Mouse (Mus musculus): ENCODE measurements around the gene Usp39. TPM values are rescaled to one million over a fixed set of nuclear protein-coding genes. Genes with fewer than 3 reads are reported as not detected.

Gene Usp39
- polyA plus RNA-seq, 1 experiment from 2014 or later, result 38.2 TPM

DNA sequence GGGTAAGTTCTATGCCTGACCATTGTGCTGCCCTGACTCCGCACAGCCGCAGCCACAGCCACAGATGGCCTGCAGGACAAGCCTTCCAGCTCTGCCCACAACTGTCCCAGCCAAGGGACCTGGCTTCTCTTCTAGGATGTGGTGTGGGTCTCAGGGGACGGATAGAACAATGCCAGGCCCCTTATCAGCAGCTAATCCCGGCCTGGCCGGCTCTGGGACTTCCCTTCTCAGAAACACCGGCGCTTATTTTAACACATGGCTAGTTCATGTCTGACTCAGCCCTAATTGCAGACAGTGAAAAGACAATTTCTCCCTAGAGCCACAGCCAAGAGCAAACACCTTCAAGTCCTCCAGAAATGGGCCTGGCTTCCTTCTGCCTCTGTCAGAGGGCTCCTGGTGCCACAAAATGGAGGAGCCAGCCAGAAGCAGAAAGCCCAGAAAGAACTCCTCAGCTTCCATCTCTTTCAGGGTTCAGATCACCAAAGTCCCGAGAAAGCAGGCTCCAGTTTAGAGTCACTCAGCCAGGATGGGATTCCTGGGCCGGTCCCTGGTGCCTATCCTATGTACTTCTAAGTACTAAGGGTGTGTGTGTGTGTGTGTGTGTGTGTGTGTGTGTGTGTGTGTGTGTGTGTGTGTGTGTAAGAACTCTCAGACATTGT lies 67.3 kb downstream of the Usp39 start:
- WGBS, result 75% methylated on average over 9 of the region's 9 CpGs
- H3K27ac ChIP-seq, result no peak overlapping the region
- no peaks in the 10 kb centered on the region for H3K36me3 ChIP-seq
- H3K4me2 ChIP-seq, result no peak overlapping the region
- no peaks in the 10 kb centered on the region for H3K9me3 ChIP-seq
- H3K4me1 ChIP-seq, result no peaks in the 10 kb centered on the region
- no peak; the same call in 1 of the 2 replicates for ATAC-seq (ENCODE audit: insufficient number of reproducible peaks, low FRiP score, low TSS enrichment, low read depth)
- H3K27me3 ChIP-seq, result no peaks in the 10 kb centered on the region
- H3K4me3 ChIP-seq, result no peak overlapping the region
- no peak overlapping the region for H3K9ac ChIP-seq

GRCm38 (mm10) chr6:72276972-72277441 lies 68.0 kb downstream of the Usp39 start:
- Histone ChIP-seq H3K4me2 (no peak overlapping the region), H3K9me3 (no peaks in the 10 kb centered on the region), H3K4me1 (no peaks in the 10 kb centered on the region), H3K27ac (no peak overlapping the region), H3K36me3 (no peaks in the 10 kb centered on the region), H3K4me3 (no peak overlapping the region), H3K27me3 (no peaks in the 10 kb centered on the region), H3K9ac (no peak overlapping the region)
- 80% methylated on average over 13 of the region's 13 CpGs for WGBS
- no peak for ATAC-seq (ENCODE audit: insufficient number of reproducible peaks, low FRiP score, low TSS enrichment, low read depth)

DNA sequence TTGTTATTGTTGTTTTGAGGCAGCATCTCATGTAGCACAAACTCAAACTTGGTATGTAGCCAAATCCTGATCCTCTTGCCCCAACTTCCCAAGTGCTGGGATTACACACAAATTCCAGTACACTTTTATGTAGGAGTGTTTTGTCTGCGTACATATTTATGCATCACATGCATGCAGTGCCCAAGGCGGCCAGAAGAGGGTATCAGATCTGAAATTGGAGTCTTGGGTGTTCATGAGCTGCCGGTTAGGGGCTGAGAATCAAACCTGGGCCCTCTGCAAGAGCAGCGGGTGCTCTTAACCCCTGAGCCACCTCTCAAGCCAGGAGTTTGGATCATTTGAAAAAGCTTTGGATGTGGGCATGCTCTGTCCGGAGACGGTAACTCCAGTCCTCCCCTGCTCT lies 68.8 kb downstream of the Usp39 start:
- H3K27ac ChIP-seq, result no peak overlapping the region
- no peak overlapping the region for H3K4me2 ChIP-seq
- no peak for ATAC-seq (ENCODE audit: insufficient number of reproducible peaks, low FRiP score, low TSS enrichment, low read depth)

GRCm38 (mm10) chr6:72275527-72275926 lies 69.5 kb downstream of the Usp39 start:
- H3K4me3 ChIP-seq, result no peak overlapping the region
- H3K27me3 ChIP-seq, result no peaks in the 10 kb centered on the region
- no peak overlapping the region for H3K27ac ChIP-seq
- H3K9ac ChIP-seq, result no peak overlapping the region
- no peak for ATAC-seq (ENCODE audit: insufficient number of reproducible peaks, low FRiP score, low TSS enrichment, low read depth)
- no peaks in the 10 kb centered on the region for H3K9me3 ChIP-seq
- no peak overlapping the region for H3K4me2 ChIP-seq
- no peaks in the 10 kb centered on the region for H3K36me3 ChIP-seq
- WGBS, result 69% methylated on average over 4 of the region's 4 CpGs
- H3K4me1 ChIP-seq, result no peaks in the 10 kb centered on the region

More for the DNA sequence above, 68.8 kb downstream of the Usp39 start:
- Histone ChIP-seq H3K4me1 (no peaks in the 10 kb centered on the region), H3K27me3 (no peaks in the 10 kb centered on the region), H3K36me3 (no peaks in the 10 kb centered on the region), H3K4me3 (no peak overlapping the region), H3K9me3 (no peaks in the 10 kb centered on the region), H3K9ac (no peak overlapping the region)
- 87% methylated on average over 6 of the region's 6 CpGs for WGBS

- 79% methylated on average over 6 of the region's 6 CpGs for WGBS
- no peak for ATAC-seq (ENCODE audit: insufficient number of reproducible peaks, low FRiP score, low TSS enrichment, low read depth)
Observed at GRCm38 (mm10) chr6:72273153-72273552, 71.8 kb downstream of the Usp39 start.

DNA sequence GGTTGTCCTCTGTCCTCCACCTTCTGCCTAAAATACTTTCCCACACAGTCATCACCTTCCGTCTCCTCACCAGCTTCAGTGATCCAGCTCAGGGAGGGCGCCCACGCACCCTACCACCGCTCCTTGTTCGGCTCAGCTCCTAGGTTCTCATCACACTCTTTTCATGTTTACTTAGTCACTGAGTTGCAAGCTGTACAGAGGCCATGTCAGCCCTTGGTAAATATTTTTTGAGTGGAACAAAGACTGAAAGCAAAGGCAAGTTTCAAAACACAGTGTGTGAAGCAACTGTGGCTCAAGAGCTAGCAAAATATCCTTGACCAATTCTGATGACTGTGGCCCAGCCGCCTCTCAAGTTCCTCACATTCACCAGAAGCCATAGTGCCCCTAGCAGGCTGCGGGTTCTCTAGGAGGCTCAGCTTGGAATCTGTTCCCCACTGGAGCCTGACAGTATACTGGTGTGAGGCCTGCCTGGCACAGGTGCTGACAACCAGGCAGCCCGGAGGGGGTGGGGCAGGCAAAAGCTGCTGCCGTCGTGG lies 72.8 kb downstream of the Usp39 start:
- Histone ChIP-seq H3K9me3 (no peaks in the 10 kb centered on the region), H3K4me3 (no peak overlapping the region), H3K9ac (no peak overlapping the region), H3K4me2 (no peak overlapping the region), H3K27ac (no peak overlapping the region), H3K36me3 (no peaks in the 10 kb centered on the region), H3K4me1 (no peaks in the 10 kb centered on the region), H3K27me3 (no peaks in the 10 kb centered on the region)
- WGBS, result 77% methylated on average over 10 of the region's 10 CpGs
- no peak for ATAC-seq (ENCODE audit: insufficient number of reproducible peaks, low FRiP score, low TSS enrichment, low read depth)

More at GRCm38 (mm10) chr6:72273153-72273552, 71.8 kb downstream of the Usp39 start:
- no peak overlapping the region for H3K4me2 ChIP-seq
- no peaks in the 10 kb centered on the region for H3K4me1 ChIP-seq
- no peaks in the 10 kb centered on the region for H3K27me3 ChIP-seq
- H3K9me3 ChIP-seq, result no peaks in the 10 kb centered on the region
- H3K27ac ChIP-seq, result no peak overlapping the region
- H3K36me3 ChIP-seq, result no peaks in the 10 kb centered on the region
- no peak overlapping the region for H3K9ac ChIP-seq
- no peak overlapping the region for H3K4me3 ChIP-seq

GRCm38 (mm10) chr6:72270952-72271519 lies 73.9 kb downstream of the Usp39 start:
- Histone ChIP-seq H3K9me3 (no peaks in the 10 kb centered on the region), H3K4me2 (no peak overlapping the region), H3K4me1 (no peaks in the 10 kb centered on the region), H3K9ac (no peak overlapping the region), H3K27me3 (peaks cover 6% of the 10 kb centered on the region; the same call in 1 of the 2 replicates), H3K36me3 (no peaks in the 10 kb centered on the region), H3K27ac (no peak overlapping the region), H3K4me3 (no peak overlapping the region)
- ATAC-seq (ENCODE audit: insufficient number of reproducible peaks, low FRiP score, low TSS enrichment, low read depth), result no peak
- WGBS, result 68% methylated on average over 11 of the region's 11 CpGs

- Histone ChIP-seq H3K36me3 (no peaks in the 10 kb centered on the region), H3K27ac (no peak overlapping the region), H3K4me1 (no peaks in the 10 kb centered on the region), H3K4me2 (no peak overlapping the region), H3K9ac (no peak overlapping the region), H3K9me3 (no peaks in the 10 kb centered on the region), H3K4me3 (no peak overlapping the region), H3K27me3 (peaks cover 6% of the 10 kb centered on the region; the same call in 1 of the 2 replicates)
- WGBS, result 49% methylated on average over 5 of the region's 5 CpGs
- no peak for ATAC-seq (ENCODE audit: insufficient number of reproducible peaks, low FRiP score, low TSS enrichment, low read depth)
Observed at GRCm38 (mm10) chr6:72270258-72270657, 74.7 kb downstream of the Usp39 start.

Other genes with a start within 250 kb of the Usp39 start
- 31.0 and 36.0 TPM in 2 replicates for gene St3gal5, start 247.6 kb downstream of the Usp39 start, polyA plus RNA-seq (2015; fragmentation: Nextera tagmentation; extraction: Ambion mirVana)
- gene Atoh8, start 109.6 kb downstream of the Usp39 start, polyA plus RNA-seq (2015; fragmentation: Nextera tagmentation; extraction: Ambion mirVana), result 17.0 and 20.2 TPM in 2 replicates
- not detected in 2 replicates for gene Sftpb, start 40.6 kb downstream of the Usp39 start, polyA plus RNA-seq (2015; fragmentation: Nextera tagmentation; extraction: Ambion mirVana)
- 28.7 and 30.3 TPM in 2 replicates for gene 0610030E20Rik, start 2.1 kb upstream of the Usp39 start, polyA plus RNA-seq (2015; fragmentation: Nextera tagmentation; extraction: Ambion mirVana)
- gene Tmem150a, start 10.3 kb upstream of the Usp39 start, polyA plus RNA-seq (2015; fragmentation: Nextera tagmentation; extraction: Ambion mirVana), result 12.6 and 13.8 TPM in 2 replicates
- 97.2 and 99.0 TPM in 2 replicates for gene Rnf181, start 21.8 kb upstream of the Usp39 start, polyA plus RNA-seq (2015; fragmentation: Nextera tagmentation; extraction: Ambion mirVana)
- 20.5 and 22.2 TPM in 2 replicates for gene Vamp5, start 35.3 kb upstream of the Usp39 start, polyA plus RNA-seq (2015; fragmentation: Nextera tagmentation; extraction: Ambion mirVana)
- gene Vamp8, start 45.5 kb upstream of the Usp39 start, polyA plus RNA-seq (2015; fragmentation: Nextera tagmentation; extraction: Ambion mirVana), result 174 and 184 TPM in 2 replicates
- 48.0 and 52.6 TPM in 2 replicates for gene Ggcx, start 69.1 kb upstream of the Usp39 start, polyA plus RNA-seq (2015; fragmentation: Nextera tagmentation; extraction: Ambion mirVana)
- 334 and 355 TPM in 2 replicates for gene Mat2a, start 94.4 kb upstream of the Usp39 start, polyA plus RNA-seq (2015; fragmentation: Nextera tagmentation; extraction: Ambion mirVana)
- 0.17 and 0.36 TPM in 2 replicates for gene Sh2d6, start 176.5 kb upstream of the Usp39 start, polyA plus RNA-seq (2015; fragmentation: Nextera tagmentation; extraction: Ambion mirVana)
- gene Capg, start 199.2 kb upstream of the Usp39 start, polyA plus RNA-seq (2015; fragmentation: Nextera tagmentation; extraction: Ambion mirVana), result 123 and 127 TPM in 2 replicates